Mouse (Mus musculus) neural tube, embryonic 15.5 days (tissue): ENCODE results near the gene Slf2. TPM values are rescaled to one million over a fixed set of nuclear protein-coding genes. Genes with fewer than 3 reads are reported as not detected.

Source experiments
- ATAC-seq: fragments of 200-750 bp; cut with Nextera tagmentation; 2 replicates; pipeline ENCODE4 v1.8.0; 2017; ENCODE audit warnings: mild to moderate bottlenecking, moderate TSS enrichment, moderate library complexity; ENCODE audit not compliant: low FRiP score
- H3K27ac ChIP-seq: fragments of 300-500 bp; sonication (generic); replicated peaks from 2 replicates; pipeline ENCODE4 v1.5.1; 2015; ENCODE audit warnings: mild to moderate bottlenecking, inconsistent platforms
- H3K27me3 ChIP-seq: fragments of 300-500 bp; sonication (generic); replicated peaks from 2 replicates; pipeline ENCODE4 v1.6.1; 2015; ENCODE audit warnings: inconsistent platforms
- H3K36me3 ChIP-seq: fragments of 300-500 bp; sonication (generic); 2 replicates; pipeline ENCODE4 v1.6.1; 2015; ENCODE audit warnings: inconsistent platforms
- H3K4me1 ChIP-seq: fragments of 300-500 bp; sonication (generic); 2 replicates; pipeline ENCODE4 v1.6.1; 2015; ENCODE audit warnings: inconsistent platforms
- H3K4me2 ChIP-seq: fragments of 300-500 bp; sonication (generic); 2 replicates; pipeline ENCODE4 v1.6.1; 2015; ENCODE audit warnings: inconsistent platforms, mild to moderate bottlenecking, moderate library complexity
- H3K4me3 ChIP-seq: fragments of 300-500 bp; sonication (generic); replicated peaks from 2 replicates; pipeline ENCODE4 v1.5.1; 2015; ENCODE audit warnings: mild to moderate bottlenecking, inconsistent platforms
- H3K9ac ChIP-seq: fragments of 300-500 bp; sonication (generic); replicated peaks from 2 replicates; pipeline ENCODE4 v1.6.1; 2015; ENCODE audit warnings: mild to moderate bottlenecking, inconsistent platforms
- H3K9me3 ChIP-seq: fragments of 300-500 bp; sonication (generic); replicated peaks from 2 replicates; pipeline ENCODE4 v1.6.1; 2016; ENCODE audit warnings: inconsistent platforms
- WGBS: fragments of 180-500 bp; shearing (Covaris S2); methylation state at CpG from one replicate; pipeline ENCODE4 v1.1.7; 2015; ENCODE audit warnings: mixed read lengths; 5-methylcytosine and 5-hydroxymethylcytosine counted together
- polyA plus RNA-seq: library from polyadenylated mRNA; unstranded; fragments of >200 nt; fragmentation: Nextera tagmentation; extraction: Ambion mirVana; gene quantifications from 2 replicates; pipeline ENCODE4 v1.2.1, GENCODE M21; 2015

Slf2 gene
- 28.4 and 28.7 TPM in 2 replicates for polyA plus RNA-seq

GRCm38 (mm10) chr19:44930744-44931453, at the start of gene Slf2:
Slf2 (plus strand) TSS chr19:44931151.
- Histone ChIP-seq H3K9ac (peak within 1 kb of the TSS; percentile 82), H3K4me2 (peak within 1 kb of the TSS; percentile 70), H3K27me3 (no peaks in the 10 kb centered on the region), H3K36me3 (peaks cover 11% of the 10 kb centered on the region), H3K9me3 (no peaks in the 10 kb centered on the region), H3K4me3 (peak within 1 kb of the TSS; percentile 85), H3K27ac (peak within 1 kb of the TSS; percentile 86), H3K4me1 (peaks cover 22% of the 10 kb centered on the region)
- ATAC-seq = peak; percentile 98
- under 1% methylated on average over 55 of the region's 55 CpGs for WGBS

GRCm38 (mm10) chr19:44882552-44883024, 48.4 kb upstream of the Slf2 start:
- Histone ChIP-seq H3K27ac (peak overlapping the region; percentile 77), H3K27me3 (peaks cover 28% of the 10 kb centered on the region)
- under 1% methylated on average over 31 of the region's 31 CpGs for WGBS

GRCm38 (mm10) chr19:44884331-44884730, 46.6 kb upstream of the Slf2 start:
- 34% methylated on average over 3 of the region's 3 CpGs for WGBS
- Histone ChIP-seq H3K36me3 (no peaks in the 10 kb centered on the region), H3K27me3 (peaks cover 40% of the 10 kb centered on the region), H3K27ac (no peak overlapping the region), H3K9me3 (no peaks in the 10 kb centered on the region), H3K4me3 (no peak overlapping the region), H3K4me1 (peaks cover 30% of the 10 kb centered on the region), H3K4me2 (no peak overlapping the region), H3K9ac (no peak overlapping the region)
- no peak for ATAC-seq

More at GRCm38 (mm10) chr19:44882552-44883024, 48.4 kb upstream of the Slf2 start:
- H3K4me1 ChIP-seq = peaks cover 30% of the 10 kb centered on the region
- no peaks in the 10 kb centered on the region for H3K9me3 ChIP-seq
- H3K36me3 ChIP-seq = no peaks in the 10 kb centered on the region
- peak overlapping the region; percentile 61 for H3K4me2 ChIP-seq
- peak overlapping the region; percentile 45 for H3K9ac ChIP-seq
- peak overlapping the region; percentile 31 for H3K4me3 ChIP-seq
- peak; percentile 73 for ATAC-seq

GRCm38 (mm10) chr19:44886475-44886874, 44.5 kb upstream of the Slf2 start:
- Histone ChIP-seq H3K27ac (no peak overlapping the region), H3K4me1 (peaks cover 23% of the 10 kb centered on the region), H3K9me3 (no peaks in the 10 kb centered on the region), H3K27me3 (peaks cover 39% of the 10 kb centered on the region), H3K4me2 (no peak overlapping the region), H3K36me3 (no peaks in the 10 kb centered on the region), H3K9ac (no peak overlapping the region), H3K4me3 (no peak overlapping the region)
- 26% methylated on average over 3 of the region's 3 CpGs for WGBS
- no peak for ATAC-seq

GRCm38 (mm10) chr19:44887679-44888235, 43.2 kb upstream of the Slf2 start:
- no peak overlapping the region for H3K27ac ChIP-seq
- peaks cover 13% of the 10 kb centered on the region for H3K4me1 ChIP-seq
- ATAC-seq = no peak
- H3K9me3 ChIP-seq = no peaks in the 10 kb centered on the region
- 21% methylated on average over 7 of the region's 7 CpGs for WGBS
- H3K27me3 ChIP-seq = peaks cover 44% of the 10 kb centered on the region
- H3K9ac ChIP-seq = no peak overlapping the region
- no peak overlapping the region for H3K4me2 ChIP-seq
- H3K4me3 ChIP-seq = no peak overlapping the region
- H3K36me3 ChIP-seq = no peaks in the 10 kb centered on the region

- H3K4me1 ChIP-seq = peaks cover 20% of the 10 kb centered on the region
- no peak overlapping the region for H3K9ac ChIP-seq
- 18% methylated on average over 6 of the region's 6 CpGs for WGBS
- no peak for ATAC-seq
- no peaks in the 10 kb centered on the region for H3K36me3 ChIP-seq
- no peak overlapping the region for H3K4me2 ChIP-seq
- H3K27ac ChIP-seq = no peak overlapping the region
- no peak overlapping the region for H3K4me3 ChIP-seq
- H3K9me3 ChIP-seq = no peaks in the 10 kb centered on the region
- H3K27me3 ChIP-seq = peaks cover 49% of the 10 kb centered on the region
These were observed 41.4 kb upstream of the Slf2 start for GRCm38 (mm10) chr19:44889548-44889947.

GRCm38 (mm10) chr19:44891446-44891845, 39.5 kb upstream of the Slf2 start:
- no peak for ATAC-seq
- WGBS = 64% methylated on average over 15 of the region's 15 CpGs

GRCm38 (mm10) chr19:44893231-44893871, 37.6 kb upstream of the Slf2 start:
- ATAC-seq = no peak
- no peaks in the 10 kb centered on the region for H3K36me3 ChIP-seq
- H3K4me3 ChIP-seq = no peak overlapping the region
- no peak overlapping the region for H3K27ac ChIP-seq
- H3K9me3 ChIP-seq = no peaks in the 10 kb centered on the region
- H3K4me1 ChIP-seq = peaks cover 11% of the 10 kb centered on the region
- H3K9ac ChIP-seq = no peak overlapping the region
- WGBS = 33% methylated on average over 19 of the region's 19 CpGs
- peak overlapping the region; percentile 17; the same call in 1 of the 2 replicates for H3K4me2 ChIP-seq
- peaks cover 50% of the 10 kb centered on the region for H3K27me3 ChIP-seq

More at GRCm38 (mm10) chr19:44891446-44891845, 39.5 kb upstream of the Slf2 start:
- Histone ChIP-seq H3K4me1 (peaks cover 20% of the 10 kb centered on the region), H3K36me3 (no peaks in the 10 kb centered on the region), H3K9me3 (no peaks in the 10 kb centered on the region), H3K4me3 (no peak overlapping the region), H3K9ac (no peak overlapping the region), H3K27me3 (peaks cover 52% of the 10 kb centered on the region), H3K27ac (no peak overlapping the region), H3K4me2 (no peak overlapping the region)

- peaks cover 38% of the 10 kb centered on the region for H3K27me3 ChIP-seq
- no peaks in the 10 kb centered on the region for H3K36me3 ChIP-seq
- H3K27ac ChIP-seq = no peak overlapping the region
- no peak for ATAC-seq
- no peak overlapping the region for H3K9ac ChIP-seq
- no peak overlapping the region for H3K4me2 ChIP-seq
- H3K4me3 ChIP-seq = no peak overlapping the region
- H3K4me1 ChIP-seq = peaks cover 28% of the 10 kb centered on the region
- H3K9me3 ChIP-seq = no peaks in the 10 kb centered on the region
- 2% methylated on average over 4 of the region's 4 CpGs for WGBS
These were observed 35.7 kb upstream of the Slf2 start for GRCm38 (mm10) chr19:44895245-44895644.

GRCm38 (mm10) chr19:44896450-44896849, 34.5 kb upstream of the Slf2 start:
- 78% methylated on average over 6 of the region's 6 CpGs for WGBS
- Histone ChIP-seq H3K9me3 (no peaks in the 10 kb centered on the region), H3K4me2 (no peak overlapping the region), H3K27ac (no peak overlapping the region), H3K9ac (no peak overlapping the region), H3K36me3 (no peaks in the 10 kb centered on the region), H3K27me3 (peaks cover 36% of the 10 kb centered on the region), H3K4me3 (no peak overlapping the region), H3K4me1 (peaks cover 38% of the 10 kb centered on the region)
- ATAC-seq = no peak

GRCm38 (mm10) chr19:44897521-44897920, 33.4 kb upstream of the Slf2 start:
- Histone ChIP-seq H3K36me3 (no peaks in the 10 kb centered on the region), H3K4me2 (no peak overlapping the region), H3K27me3 (peaks cover 29% of the 10 kb centered on the region), H3K9ac (no peak overlapping the region), H3K27ac (no peak overlapping the region), H3K4me1 (peaks cover 38% of the 10 kb centered on the region), H3K4me3 (no peak overlapping the region), H3K9me3 (no peaks in the 10 kb centered on the region)
- 76% methylated on average over 5 of the region's 5 CpGs for WGBS
- ATAC-seq = no peak
